Mouse (Mus musculus): Measurements from ENCODE around the gene Cfap65. TPM values are rescaled to one million over a fixed set of nuclear protein-coding genes. Genes with fewer than 3 reads are reported as not detected.

The Cfap65 gene
- polyA plus RNA-seq, 1 experiment from 2014 or later, result not detected

DNA sequence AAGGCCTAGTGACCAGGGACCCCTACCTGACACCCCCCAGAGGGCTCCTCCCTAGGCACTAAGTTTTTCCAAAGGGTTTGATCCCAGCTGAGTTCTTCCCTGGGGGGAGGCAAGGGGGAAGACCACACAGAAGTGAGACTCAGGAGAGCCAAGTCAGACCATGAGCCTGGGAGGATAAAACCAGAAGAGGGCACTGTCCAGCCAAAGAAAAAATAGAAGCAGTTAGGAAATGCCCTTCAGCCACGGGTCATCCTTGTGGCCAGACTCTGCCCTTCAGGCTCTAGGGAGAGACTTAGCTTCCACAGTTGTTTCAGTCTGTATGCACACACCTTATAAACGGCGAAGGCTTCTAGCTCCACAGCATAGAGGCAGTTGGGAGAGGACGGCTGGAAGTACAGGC lies 10.9 kb downstream of the Cfap65 start:
- Histone ChIP-seq H3K9me3 (ENCODE audit: control insufficient read depth, low read length) (no peaks in the 10 kb centered on the region), H3K27me3 (ENCODE audit: control insufficient read depth, insufficient read depth, low read length) (no peaks in the 10 kb centered on the region), H3K27ac (replicated peaks; ENCODE audit: low read depth, low read length) (no peak overlapping the region), H3K36me3 (ENCODE audit: control insufficient read depth, insufficient read depth, low read length) (no peaks in the 10 kb centered on the region), H3K9ac (ENCODE audit: low read length) (no peak overlapping the region), H3K4me2 (ENCODE audit: low read depth, severe bottlenecking) (no peak overlapping the region), H3K4me3 (ENCODE audit: low read depth, low read length) (no peak overlapping the region), H3K4me1 (ENCODE audit: control insufficient read depth, insufficient read depth, low read length) (no peaks in the 10 kb centered on the region)
- no peak for ATAC-seq (ENCODE audit: insufficient number of reproducible peaks, low FRiP score, low TSS enrichment, low read depth)
- DNase-seq (ENCODE audit: low spot score), result no peak
- WGBS, result 55% methylated on average over 4 of the region's 4 CpGs

DNA sequence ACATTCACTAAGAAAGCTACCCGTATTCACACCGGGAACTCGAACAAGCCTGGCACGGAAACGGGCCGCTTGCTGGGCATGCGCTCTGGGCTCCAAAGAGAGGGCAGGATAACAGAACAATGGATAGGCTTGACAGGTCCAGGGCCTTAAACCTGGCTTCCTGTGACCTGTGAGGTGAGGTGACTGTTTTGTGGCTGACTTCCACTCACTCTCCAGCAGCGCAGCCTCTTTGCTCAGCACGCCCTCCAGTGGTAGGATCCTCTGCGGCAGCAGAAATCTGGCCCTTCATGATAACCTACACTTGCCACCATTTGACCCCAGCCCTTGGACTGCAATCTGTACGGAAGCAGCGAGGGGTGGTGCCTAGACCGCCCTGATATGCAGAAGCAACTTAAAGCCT lies 19.7 kb downstream of the Cfap65 start:
- DNase-seq (ENCODE audit: low spot score) (peak; percentile 53), ATAC-seq (ENCODE audit: insufficient number of reproducible peaks, low FRiP score, low TSS enrichment, low read depth) (no peak)
- H3K4me1 ChIP-seq (ENCODE audit: control insufficient read depth, insufficient read depth, low read length), result no peaks in the 10 kb centered on the region
- 32% methylated on average over 13 of the region's 13 CpGs for WGBS
- H3K4me2 ChIP-seq (ENCODE audit: low read depth, severe bottlenecking), result no peak overlapping the region
- H3K4me3 ChIP-seq (ENCODE audit: low read depth, low read length), result no peak overlapping the region
- no peak overlapping the region for H3K27ac ChIP-seq (replicated peaks; ENCODE audit: low read depth, low read length)
- no peaks in the 10 kb centered on the region for H3K36me3 ChIP-seq (ENCODE audit: control insufficient read depth, insufficient read depth, low read length)
- no peak overlapping the region for H3K9ac ChIP-seq (ENCODE audit: low read length)
- no peaks in the 10 kb centered on the region for H3K27me3 ChIP-seq (ENCODE audit: control insufficient read depth, insufficient read depth, low read length)
- no peaks in the 10 kb centered on the region for H3K9me3 ChIP-seq (ENCODE audit: control insufficient read depth, low read length)

DNA sequence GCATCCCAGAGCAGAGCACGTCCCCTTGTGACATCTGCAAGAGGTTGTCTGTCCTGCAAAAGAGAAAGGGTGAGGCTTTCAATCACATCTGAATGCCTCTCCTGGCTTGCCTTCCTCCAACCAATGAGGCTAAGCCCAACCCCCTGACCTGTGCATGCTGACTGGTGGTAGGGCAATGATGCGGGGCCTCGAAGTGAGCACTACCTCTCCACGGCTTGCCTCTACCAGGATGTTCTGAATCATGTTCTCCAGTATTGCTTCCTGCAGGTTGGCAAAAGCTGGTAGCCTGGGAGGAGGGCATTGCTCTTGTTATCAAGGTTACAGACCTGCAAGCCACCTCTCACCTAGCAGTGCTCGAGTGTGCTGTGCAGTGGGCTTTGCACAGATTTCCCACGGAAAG lies 33.2 kb downstream of the Cfap65 start:
- Histone ChIP-seq H3K27ac (replicated peaks; ENCODE audit: low read depth, low read length) (no peak overlapping the region), H3K36me3 (ENCODE audit: control insufficient read depth, insufficient read depth, low read length) (no peaks in the 10 kb centered on the region), H3K9ac (ENCODE audit: low read length) (no peak overlapping the region), H3K4me3 (ENCODE audit: low read depth, low read length) (no peak overlapping the region), H3K4me1 (ENCODE audit: control insufficient read depth, insufficient read depth, low read length) (peaks cover 18% of the 10 kb centered on the region), H3K4me2 (ENCODE audit: low read depth, severe bottlenecking) (no peak overlapping the region), H3K27me3 (ENCODE audit: control insufficient read depth, insufficient read depth, low read length) (peaks cover 53% of the 10 kb centered on the region), H3K9me3 (ENCODE audit: control insufficient read depth, low read length) (no peaks in the 10 kb centered on the region; the same call in 1 of the 2 replicates)
- 26% methylated on average over 6 of the region's 6 CpGs for WGBS
- no peak for ATAC-seq (ENCODE audit: insufficient number of reproducible peaks, low FRiP score, low TSS enrichment, low read depth)
- DNase-seq (ENCODE audit: low spot score), result no peak

DNA sequence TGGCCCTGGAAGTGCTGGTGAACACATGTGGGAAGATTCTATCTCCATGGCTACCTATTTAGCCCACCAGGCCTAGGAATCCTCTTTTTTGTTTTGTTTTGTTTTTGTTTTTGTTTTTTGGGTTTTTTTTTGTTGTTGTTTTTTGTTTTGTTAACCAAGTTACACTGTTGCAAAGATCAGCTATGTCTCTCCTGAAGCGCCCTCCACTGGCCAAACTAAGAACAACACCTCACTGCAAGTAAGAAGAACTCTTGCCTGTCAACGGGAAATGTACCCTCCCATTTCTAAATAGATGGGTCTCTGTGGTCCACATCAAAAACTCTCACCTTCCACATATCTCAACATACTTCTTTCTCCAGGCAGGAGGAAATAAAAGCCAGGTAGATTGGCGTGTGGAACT lies 33.7 kb downstream of the Cfap65 start:
- Histone ChIP-seq H3K27me3 (ENCODE audit: control insufficient read depth, insufficient read depth, low read length) (peaks cover 58% of the 10 kb centered on the region), H3K4me3 (ENCODE audit: low read depth, low read length) (no peak overlapping the region), H3K9me3 (ENCODE audit: control insufficient read depth, low read length) (no peaks in the 10 kb centered on the region; the same call in 1 of the 2 replicates), H3K36me3 (ENCODE audit: control insufficient read depth, insufficient read depth, low read length) (no peaks in the 10 kb centered on the region), H3K27ac (replicated peaks; ENCODE audit: low read depth, low read length) (no peak overlapping the region), H3K4me1 (ENCODE audit: control insufficient read depth, insufficient read depth, low read length) (peaks cover 18% of the 10 kb centered on the region), H3K4me2 (ENCODE audit: low read depth, severe bottlenecking) (no peak overlapping the region), H3K9ac (ENCODE audit: low read length) (no peak overlapping the region)
- WGBS, result 5% methylated on average over 3 of the region's 3 CpGs
- DNase-seq (ENCODE audit: low spot score) (peak; percentile 78), ATAC-seq (ENCODE audit: insufficient number of reproducible peaks, low FRiP score, low TSS enrichment, low read depth) (no peak)

DNA sequence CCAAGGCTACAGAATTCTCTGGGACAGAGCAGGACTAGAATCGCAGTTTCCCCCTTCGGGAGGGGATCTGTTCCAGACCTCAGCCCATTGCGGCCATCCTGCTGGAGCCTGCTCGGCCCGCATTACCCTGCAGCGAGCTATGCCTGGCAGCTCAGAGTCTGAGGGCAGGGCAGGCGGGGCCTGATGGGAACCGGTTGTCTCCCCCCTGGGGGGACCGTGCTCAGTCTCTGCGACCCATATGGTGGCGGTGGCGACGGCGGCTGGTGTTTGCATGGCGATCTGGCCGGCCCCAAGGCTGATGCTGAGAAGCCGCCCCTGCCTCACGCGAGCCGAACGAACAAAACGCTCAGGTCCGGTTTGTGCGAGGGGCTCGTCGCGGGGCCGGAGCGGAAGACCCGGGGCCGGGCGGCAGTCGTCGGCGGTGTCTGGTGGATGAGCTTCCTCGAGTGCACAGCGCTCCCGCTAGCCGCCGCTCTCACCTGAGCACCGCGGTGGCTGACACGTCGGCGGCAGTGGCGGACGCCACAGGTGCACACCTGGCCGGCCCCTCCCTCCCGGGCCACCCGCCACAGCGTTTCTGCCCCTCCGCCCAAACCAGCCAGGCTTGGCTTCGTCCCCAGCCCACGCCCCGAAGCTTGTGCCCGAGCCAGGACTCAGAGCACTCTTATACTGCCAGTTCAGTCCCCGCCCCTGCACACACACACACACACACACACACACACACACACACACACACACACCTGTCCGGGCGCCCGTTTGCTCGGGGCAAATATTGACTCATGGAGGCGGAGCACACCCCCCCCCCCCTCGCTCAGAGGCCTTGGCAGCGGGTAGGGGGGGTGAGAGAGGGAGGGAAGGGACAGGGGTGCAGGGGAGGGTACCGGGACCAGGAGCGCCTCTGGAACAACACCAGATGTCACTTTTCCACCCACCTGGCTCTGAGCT lies 34.8 kb downstream of the Cfap65 start:
- no peak for ATAC-seq (ENCODE audit: insufficient number of reproducible peaks, low FRiP score, low TSS enrichment, low read depth)
- Histone ChIP-seq H3K27me3 (ENCODE audit: control insufficient read depth, insufficient read depth, low read length) (peaks cover 69% of the 10 kb centered on the region), H3K9me3 (ENCODE audit: control insufficient read depth, low read length) (no peaks in the 10 kb centered on the region; the same call in 1 of the 2 replicates), H3K36me3 (ENCODE audit: control insufficient read depth, insufficient read depth, low read length) (no peaks in the 10 kb centered on the region), H3K4me2 (ENCODE audit: low read depth, severe bottlenecking) (peak overlapping the region; percentile 59), H3K9ac (ENCODE audit: low read length) (no peak overlapping the region), H3K27ac (replicated peaks; ENCODE audit: low read depth, low read length) (no peak overlapping the region), H3K4me1 (ENCODE audit: control insufficient read depth, insufficient read depth, low read length) (peaks cover 18% of the 10 kb centered on the region), H3K4me3 (ENCODE audit: low read depth, low read length) (peak overlapping the region; percentile 17)
- under 1% methylated on average over 64 of the region's 66 CpGs for WGBS
- DNase-seq (ENCODE audit: low spot score), result peak; percentile 57

DNA sequence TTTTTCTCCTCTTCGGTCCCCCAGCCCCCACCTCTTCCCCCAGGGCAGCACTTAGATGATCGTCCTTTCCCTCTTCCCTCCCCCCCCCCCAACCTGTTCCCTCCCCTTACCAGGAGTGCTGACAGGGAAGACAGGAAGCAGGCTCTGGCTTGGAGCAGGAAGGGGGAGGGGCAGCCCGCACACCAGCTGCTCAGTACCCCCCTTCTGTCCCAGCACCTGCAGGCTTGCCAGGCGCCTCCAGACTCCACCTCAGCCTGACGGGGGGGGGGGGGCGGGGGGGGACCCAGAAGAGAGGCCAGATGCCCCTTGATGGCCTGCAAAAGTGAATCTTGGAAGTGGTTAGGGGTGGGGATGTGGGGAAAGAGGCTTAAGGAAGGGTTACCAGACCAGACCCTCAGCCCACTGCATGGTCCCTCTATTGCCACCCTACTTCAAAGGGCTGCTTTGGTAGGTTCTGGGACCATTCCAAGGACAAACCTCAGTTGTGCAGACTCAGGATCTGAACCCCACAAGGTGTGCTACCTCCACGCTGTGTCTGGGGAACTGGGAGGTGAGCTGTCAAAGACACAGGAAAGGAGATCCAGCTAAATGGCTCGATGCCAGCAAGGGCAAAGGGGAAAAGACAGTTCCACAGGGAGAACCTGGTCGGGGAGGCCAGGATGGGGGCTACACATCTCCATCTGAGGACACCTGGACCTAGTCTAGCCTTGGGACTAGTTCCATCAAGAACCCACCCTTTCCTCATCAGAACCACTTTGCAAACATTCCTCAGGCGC lies 36.6 kb downstream of the Cfap65 start:
- WGBS, result 4% methylated on average over 6 of the region's 10 CpGs
- no peak overlapping the region for H3K27ac ChIP-seq (replicated peaks; ENCODE audit: low read depth, low read length)
- no peaks in the 10 kb centered on the region; the same call in 1 of the 2 replicates for H3K9me3 ChIP-seq (ENCODE audit: control insufficient read depth, low read length)
- no peak overlapping the region for H3K4me2 ChIP-seq (ENCODE audit: low read depth, severe bottlenecking)
- ATAC-seq (ENCODE audit: insufficient number of reproducible peaks, low FRiP score, low TSS enrichment, low read depth) (no peak), DNase-seq (ENCODE audit: low spot score) (peak; percentile 40)
- H3K36me3 ChIP-seq (ENCODE audit: control insufficient read depth, insufficient read depth, low read length), result no peaks in the 10 kb centered on the region
- no peak overlapping the region for H3K9ac ChIP-seq (ENCODE audit: low read length)
- no peak overlapping the region for H3K4me3 ChIP-seq (ENCODE audit: low read depth, low read length)
- peaks cover 18% of the 10 kb centered on the region for H3K4me1 ChIP-seq (ENCODE audit: control insufficient read depth, insufficient read depth, low read length)
- peaks cover 76% of the 10 kb centered on the region for H3K27me3 ChIP-seq (ENCODE audit: control insufficient read depth, insufficient read depth, low read length)

DNA sequence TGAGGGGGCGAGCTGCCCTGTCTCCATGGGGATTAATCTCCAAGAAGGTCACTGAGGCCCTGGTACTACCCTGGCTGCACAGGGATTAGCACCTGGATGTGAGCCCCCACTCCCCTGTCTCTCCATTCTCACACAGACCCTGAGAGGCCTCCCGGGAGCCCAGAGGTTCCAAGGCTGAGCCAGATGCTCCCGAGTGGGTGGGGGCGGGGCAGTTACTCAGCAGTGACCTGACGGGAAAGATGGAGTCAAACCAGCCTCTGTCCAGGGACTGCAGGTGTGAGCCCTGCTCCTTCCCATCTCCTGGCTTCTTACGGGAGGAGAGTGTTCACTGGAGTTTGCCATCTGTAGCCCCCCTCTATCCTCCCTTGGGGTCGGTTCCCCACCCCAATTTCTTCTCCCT lies 37.4 kb downstream of the Cfap65 start:
- H3K4me2 ChIP-seq (ENCODE audit: low read depth, severe bottlenecking), result no peak overlapping the region
- no peaks in the 10 kb centered on the region; the same call in 1 of the 2 replicates for H3K9me3 ChIP-seq (ENCODE audit: control insufficient read depth, low read length)
- peaks cover 85% of the 10 kb centered on the region for H3K27me3 ChIP-seq (ENCODE audit: control insufficient read depth, insufficient read depth, low read length)
- H3K27ac ChIP-seq (replicated peaks; ENCODE audit: low read depth, low read length), result no peak overlapping the region
- H3K4me3 ChIP-seq (ENCODE audit: low read depth, low read length), result no peak overlapping the region
- no peaks in the 10 kb centered on the region for H3K36me3 ChIP-seq (ENCODE audit: control insufficient read depth, insufficient read depth, low read length)
- DNase-seq (ENCODE audit: low spot score) (peak; percentile 36), ATAC-seq (ENCODE audit: insufficient number of reproducible peaks, low FRiP score, low TSS enrichment, low read depth) (0 out of 2 replicates have a peak, but pooled peaks have one; percentile 16)
- 3% methylated on average over 7 of the region's 7 CpGs for WGBS
- H3K4me1 ChIP-seq (ENCODE audit: control insufficient read depth, insufficient read depth, low read length), result peaks cover 18% of the 10 kb centered on the region
- no peak overlapping the region for H3K9ac ChIP-seq (ENCODE audit: low read length)

DNA sequence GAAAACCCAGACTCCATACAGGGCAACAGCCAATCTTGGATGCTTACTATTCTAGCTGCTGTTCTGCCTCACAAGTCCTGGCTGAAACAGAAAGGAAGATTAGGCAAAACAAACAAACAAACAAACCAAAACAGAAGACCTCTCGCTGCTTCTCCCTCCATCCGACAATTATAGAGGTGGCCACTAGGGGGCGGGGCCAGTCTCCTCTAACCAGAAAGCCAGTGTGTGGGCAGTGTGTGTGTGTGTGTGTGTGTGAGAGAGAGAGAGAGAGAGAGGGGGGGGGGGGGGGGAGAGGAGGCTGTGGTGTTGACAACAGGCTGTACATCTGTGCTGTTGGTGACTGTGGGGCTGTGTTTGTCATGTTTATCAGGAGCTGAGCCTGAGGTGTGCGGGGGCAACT lies 40.4 kb downstream of the Cfap65 start:
- H3K4me3 ChIP-seq (ENCODE audit: low read depth, low read length), result no peak overlapping the region
- H3K36me3 ChIP-seq (ENCODE audit: control insufficient read depth, insufficient read depth, low read length), result no peaks in the 10 kb centered on the region
- H3K4me2 ChIP-seq (ENCODE audit: low read depth, severe bottlenecking), result no peak overlapping the region
- no peak overlapping the region for H3K9ac ChIP-seq (ENCODE audit: low read length)
- H3K27ac ChIP-seq (replicated peaks; ENCODE audit: low read depth, low read length), result no peak overlapping the region
- ATAC-seq (ENCODE audit: insufficient number of reproducible peaks, low FRiP score, low TSS enrichment, low read depth) (no peak), DNase-seq (ENCODE audit: low spot score) (peak; percentile 80)
- peaks cover 13% of the 10 kb centered on the region for H3K4me1 ChIP-seq (ENCODE audit: control insufficient read depth, insufficient read depth, low read length)
- H3K27me3 ChIP-seq (ENCODE audit: control insufficient read depth, insufficient read depth, low read length), result peaks cover 85% of the 10 kb centered on the region
- 18% methylated on average over 4 of the region's 4 CpGs for WGBS
- no peaks in the 10 kb centered on the region; the same call in 1 of the 2 replicates for H3K9me3 ChIP-seq (ENCODE audit: control insufficient read depth, low read length)

All from limb, embryonic 11.5 days (tissue).